Mouse (Mus musculus) midbrain, postnatal 0 days (tissue): ENCODE results near the gene 1700057G04Rik. TPM values are rescaled to one million over a fixed set of nuclear protein-coding genes. Genes with fewer than 3 reads are reported as not detected.

Source experiments
- ATAC-seq: fragments of 200-750 bp; cut with Nextera tagmentation; 2 replicates; pipeline ENCODE4 v1.8.0; 2017; ENCODE audit warnings: moderate number of reproducible peaks, mild to moderate bottlenecking, moderate TSS enrichment, moderate library complexity; ENCODE audit not compliant: low FRiP score
- DNase-seq: peaks from one replicate; pipeline ENCODE4 v3.0.0-alpha.2; 2015; ENCODE audit warnings: low spot score
- H3K27ac ChIP-seq: fragments of 300-500 bp; sonication (generic); 2 replicates; pipeline ENCODE4 v1.5.1; 2014; ENCODE audit warnings: low read depth, mild to moderate bottlenecking, low read length, mixed read lengths
- H3K27me3 ChIP-seq: fragments of 300-500 bp; sonication (generic); 2 replicates; pipeline ENCODE4 v1.6.1; 2014; ENCODE audit warnings: low read length, control low read depth, mixed read lengths; ENCODE audit not compliant: insufficient read depth
- H3K36me3 ChIP-seq: fragments of 300-500 bp; sonication (generic); 2 replicates; pipeline ENCODE4 v1.6.1; 2014; ENCODE audit warnings: low read length, control low read depth, mixed read lengths; ENCODE audit not compliant: insufficient read depth
- H3K4me1 ChIP-seq: fragments of 300-500 bp; sonication (generic); 2 replicates; pipeline ENCODE4 v1.6.1; 2014; ENCODE audit warnings: mild to moderate bottlenecking, control low read depth, antibody characterized with exemption, low read length, mixed read lengths; ENCODE audit not compliant: insufficient read depth
- H3K4me2 ChIP-seq: fragments of 300-500 bp; sonication (generic); 2 replicates; pipeline ENCODE4 v1.6.1; 2014; ENCODE audit warnings: low read depth, mild to moderate bottlenecking, low read length, mixed read lengths; ENCODE audit not compliant: poor library complexity, severe bottlenecking
- H3K4me3 ChIP-seq: fragments of 300-500 bp; sonication (generic); 2 replicates; pipeline ENCODE4 v1.5.1; 2014; ENCODE audit warnings: low read depth, mild to moderate bottlenecking, low read length, moderate library complexity
- H3K9ac ChIP-seq: fragments of 300-500 bp; sonication (generic); replicated peaks from 2 replicates; pipeline ENCODE4 v1.6.1; 2014; ENCODE audit warnings: mild to moderate bottlenecking, low read length, moderate library complexity, mixed read lengths; ENCODE audit not compliant: poor library complexity, severe bottlenecking
- H3K9me3 ChIP-seq: fragments of 300-500 bp; sonication (generic); 2 replicates; pipeline ENCODE4 v1.6.1; 2016; ENCODE audit warnings: low read length, control low read depth
- CTCF ChIP-seq: IDR thresholded peaks from 2 replicates; pipeline ENCODE4 v1.5.1; 2016; ENCODE audit warnings: antibody characterized with exemption, mild to moderate bottlenecking
- WGBS: fragments of 180-500 bp; shearing (Covaris S2); extraction: QIAGEN DNeasy Blood & Tissue Kit; methylation state at CpG from one replicate; pipeline ENCODE4 v1.1.7; 2014; 5-methylcytosine and 5-hydroxymethylcytosine counted together
- polyA plus RNA-seq: library from polyadenylated mRNA; unstranded; fragments of >200 nt; fragmentation: Nextera tagmentation; extraction: Ambion mirVana; gene quantifications from 2 replicates; pipeline ENCODE4 v1.2.1, GENCODE M21; 2015
- total RNA-seq: library from RNA; depleted of rRNA; stranded (reverse); fragments of >200 nt; gene quantifications from 2 replicates; pipeline ENCODE4 v1.2.3, GENCODE M21; 2014

The 1700057G04Rik gene
- total and polyA plus RNA-seq, 2 experiments from 2014 or later = not detected

DNA sequence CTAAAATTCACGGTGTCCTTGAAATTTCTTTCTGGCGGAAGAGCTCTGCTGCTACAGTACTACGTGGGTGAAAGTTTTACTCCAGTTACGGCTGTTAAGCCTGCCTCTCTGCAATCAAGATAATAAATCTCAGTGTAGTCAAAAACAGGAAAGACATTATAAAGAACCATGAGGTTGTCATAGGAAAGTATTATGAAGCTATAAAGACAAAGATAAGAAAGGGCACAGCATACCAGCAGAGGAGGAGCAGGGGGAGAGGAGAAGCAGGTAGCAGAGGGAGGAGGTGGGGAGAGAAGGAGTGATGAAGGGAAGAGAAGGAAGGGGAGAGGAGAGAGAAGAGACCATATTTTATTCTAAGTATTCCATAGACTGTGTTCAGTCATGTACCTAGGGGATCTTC, 64.7 kb downstream of the 1700057G04Rik start:
- Histone ChIP-seq H3K27me3 (no peaks in the 10 kb centered on the region), H3K9ac (no peak overlapping the region), H3K9me3 (no peaks in the 10 kb centered on the region), H3K36me3 (no peaks in the 10 kb centered on the region), H3K4me2 (no peak overlapping the region), H3K4me3 (no peak overlapping the region), H3K4me1 (no peaks in the 10 kb centered on the region), H3K27ac (no peak overlapping the region)
- DNase-seq (no peak), ATAC-seq (no peak)
- TF ChIP-seq CTCF = no peak
- WGBS = 71% methylated on average over 4 of the region's 4 CpGs

DNA sequence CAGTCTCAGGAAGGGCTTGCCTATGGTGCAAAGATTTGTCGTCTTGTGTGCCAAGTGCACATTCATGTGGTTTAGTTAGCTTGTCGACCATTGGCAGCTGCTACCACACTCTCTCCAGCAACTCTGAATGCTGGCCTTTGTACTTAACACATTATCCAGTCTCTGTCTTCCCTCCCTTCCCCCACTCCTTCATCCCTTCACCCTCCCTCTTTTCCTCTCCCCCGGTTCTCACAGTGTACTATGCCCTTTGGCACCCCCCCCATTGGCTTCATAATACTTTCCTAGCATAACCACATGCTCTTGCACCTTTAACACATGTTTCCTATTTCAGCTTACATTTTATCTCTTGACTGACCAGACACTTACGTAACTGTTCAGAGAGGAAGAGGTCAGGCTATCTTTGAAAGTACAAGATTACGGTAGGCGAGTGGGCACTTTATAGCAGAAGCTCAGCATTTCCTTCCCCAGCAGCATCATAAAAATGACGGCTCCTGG, 65.6 kb downstream of the 1700057G04Rik start:
- Histone ChIP-seq H3K27ac (no peak overlapping the region), H3K4me3 (no peak overlapping the region), H3K4me2 (no peak overlapping the region), H3K27me3 (no peaks in the 10 kb centered on the region), H3K36me3 (no peaks in the 10 kb centered on the region), H3K9ac (no peak overlapping the region), H3K4me1 (no peaks in the 10 kb centered on the region), H3K9me3 (no peaks in the 10 kb centered on the region)
- DNase-seq (peak; percentile 60), ATAC-seq (0 out of 2 replicates have a peak, but pooled peaks have one; percentile 47)
- WGBS = 68% methylated on average over 7 of the region's 7 CpGs
- TF ChIP-seq CTCF = no peak

- H3K36me3 ChIP-seq = no peaks in the 10 kb centered on the region
- no peaks in the 10 kb centered on the region for H3K9me3 ChIP-seq
- WGBS = 66% methylated on average over 8 of the region's 8 CpGs
- no peak for ATAC-seq
- no peak overlapping the region for H3K9ac ChIP-seq
- H3K4me1 ChIP-seq = no peaks in the 10 kb centered on the region
- TF ChIP-seq CTCF = peak; percentile 33; the same call in 1 of the 2 replicates
- H3K27ac ChIP-seq = no peak overlapping the region
- H3K27me3 ChIP-seq = no peaks in the 10 kb centered on the region
- H3K4me3 ChIP-seq = no peak overlapping the region
- no peak overlapping the region for H3K4me2 ChIP-seq
- no peak for DNase-seq
These were observed 66.2 kb downstream of the 1700057G04Rik start for GRCm38 (mm10) chr9:92375378-92375777.

GRCm38 (mm10) chr9:92377967-92378366, 68.8 kb downstream of the 1700057G04Rik start:
- Histone ChIP-seq H3K27me3 (no peaks in the 10 kb centered on the region), H3K4me2 (no peak overlapping the region), H3K4me3 (no peak overlapping the region), H3K9me3 (no peaks in the 10 kb centered on the region), H3K4me1 (no peaks in the 10 kb centered on the region), H3K27ac (no peak overlapping the region), H3K9ac (no peak overlapping the region), H3K36me3 (no peaks in the 10 kb centered on the region)
- ATAC-seq (no peak), DNase-seq (no peak)
- WGBS = 69% methylated on average over 1 of the region's 1 CpGs
- TF ChIP-seq CTCF = no peak

DNA sequence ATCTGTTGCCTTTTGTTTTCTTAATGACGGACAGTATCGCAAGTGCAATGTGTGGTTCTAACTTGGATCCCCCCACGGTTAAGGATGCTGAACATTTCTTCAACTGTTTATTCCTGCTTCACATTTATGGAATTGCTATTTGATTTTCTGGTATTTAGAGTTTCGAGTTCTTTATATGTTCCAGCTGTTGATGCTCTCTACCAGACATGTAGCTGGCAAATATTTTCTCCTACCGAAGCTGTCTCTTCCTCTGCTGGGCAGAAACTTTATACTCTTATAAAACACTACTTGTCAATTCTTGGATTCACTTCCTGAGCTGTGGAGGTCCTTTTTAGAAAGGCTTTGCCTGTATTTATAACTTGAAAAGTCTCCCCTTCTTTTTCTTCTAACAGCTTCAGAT, 70.1 kb downstream of the 1700057G04Rik start:
- Histone ChIP-seq H3K9ac (no peak overlapping the region), H3K27ac (no peak overlapping the region), H3K4me2 (no peak overlapping the region), H3K4me3 (no peak overlapping the region), H3K4me1 (no peaks in the 10 kb centered on the region), H3K27me3 (no peaks in the 10 kb centered on the region), H3K36me3 (no peaks in the 10 kb centered on the region), H3K9me3 (no peaks in the 10 kb centered on the region)
- ATAC-seq (no peak), DNase-seq (no peak)
- WGBS = 89% methylated on average over 5 of the region's 5 CpGs
- TF ChIP-seq CTCF = no peak

GRCm38 (mm10) chr9:92383415-92383814, 74.2 kb downstream of the 1700057G04Rik start:
- ATAC-seq (no peak), DNase-seq (no peak)
- TF ChIP-seq CTCF = no peak

More at GRCm38 (mm10) chr9:92383415-92383814, 74.2 kb downstream of the 1700057G04Rik start:
- H3K4me2 ChIP-seq = no peak overlapping the region
- H3K36me3 ChIP-seq = no peaks in the 10 kb centered on the region
- H3K27ac ChIP-seq = no peak overlapping the region
- WGBS = 77% methylated on average over 3 of the region's 3 CpGs
- H3K9me3 ChIP-seq = no peaks in the 10 kb centered on the region
- H3K27me3 ChIP-seq = no peaks in the 10 kb centered on the region
- H3K4me3 ChIP-seq = no peak overlapping the region
- no peaks in the 10 kb centered on the region for H3K4me1 ChIP-seq
- H3K9ac ChIP-seq = no peak overlapping the region
